Comparison of ENCODE assay signal across 23 mouse cellular contexts in genomic region chr4:33273437-33273836, GRCm38 (mm10).
"Had no signal": no experiment of that assay in that cellular context is flagged by ENCODE, and none has a peak within 500 bp of the region (broad histone marks: within the 10 kb centered on the region; RNA-seq: fewer than 3 reads in every experiment).

No protein-coding gene starts in this region.

- H3K27ac ChIP-seq: kidney, postnatal 0 days; layer of hippocampus, adult 2 months; limb, embryonic 12.5 days; limb, embryonic 15.5 days; liver, embryonic 14.5 days; macrophage; midbrain, embryonic 12.5 days; midbrain, embryonic 15.5 days; neural tube, embryonic 13.5 days; stomach, embryonic 15.5 days had no signal

- H3K4me3 ChIP-seq: layer of hippocampus, adult 2 months; limb, embryonic 12.5 days; limb, embryonic 15.5 days; midbrain, embryonic 12.5 days; midbrain, embryonic 15.5 days; neural tube, embryonic 13.5 days; stomach, embryonic 15.5 days had no signal

- H3K4me1 ChIP-seq: limb, embryonic 15.5 days; midbrain, embryonic 12.5 days; midbrain, embryonic 15.5 days; neural tube, embryonic 13.5 days; stomach, embryonic 15.5 days had no signal

- DNase-seq: kidney, adult 9 months; kidney, postnatal 25 days; layer of hippocampus, adult 9-11 months; left cerebral cortex, postnatal 4 days; liver, postnatal 0 days; lung, embryonic 14.5 days; retina, postnatal 1 day; right cerebral cortex, postnatal 25 days; spleen, adult 18-20 months; thymus, adult 2 months; thymus, postnatal 14 days; thymus, postnatal 4 days had no signal

- H3K9me3 ChIP-seq: limb, embryonic 12.5 days; limb, embryonic 15.5 days; midbrain, embryonic 12.5 days; midbrain, embryonic 15.5 days; neural tube, embryonic 13.5 days; stomach, embryonic 15.5 days had no signal

- H3K27me3 ChIP-seq: limb, embryonic 12.5 days; limb, embryonic 15.5 days; midbrain, embryonic 12.5 days; midbrain, embryonic 15.5 days; neural tube, embryonic 13.5 days; stomach, embryonic 15.5 days had no signal

- H3K36me3 ChIP-seq: limb, embryonic 12.5 days; limb, embryonic 15.5 days; midbrain, embryonic 12.5 days; midbrain, embryonic 15.5 days; neural tube, embryonic 13.5 days; stomach, embryonic 15.5 days had no signal

- H3K9ac ChIP-seq: limb, embryonic 12.5 days; limb, embryonic 15.5 days; liver, embryonic 14.5 days; liver, postnatal 0 days; lung, embryonic 14.5 days; midbrain, embryonic 12.5 days; midbrain, embryonic 15.5 days; neural tube, embryonic 13.5 days; stomach, embryonic 15.5 days had no signal

- H3K4me2 ChIP-seq: limb, embryonic 12.5 days; limb, embryonic 15.5 days; liver, embryonic 11.5 days; lung, embryonic 14.5 days; midbrain, embryonic 12.5 days; midbrain, embryonic 15.5 days; neural tube, embryonic 13.5 days; stomach, embryonic 15.5 days had no signal
